Mouse (Mus musculus) C2C12 (cell line): Measurements from ENCODE around the gene Ammecr1. TPM values are rescaled to one million over a fixed set of nuclear protein-coding genes. Genes with fewer than 3 reads are reported as not detected.

Experiments used
- H3K27me3 ChIP-seq: one replicate; pipeline ENCODE4 v1.6.1; 2011; ENCODE audit not compliant: control insufficient read depth, insufficient read depth, insufficient read length
- H3K36me3 ChIP-seq: one replicate; pipeline ENCODE4 v1.6.1; 2011; ENCODE audit not compliant: control insufficient read depth, insufficient read depth
- H3K4me3 ChIP-seq: one replicate; pipeline ENCODE4 v1.5.1; 2011; ENCODE audit warnings: mild to moderate bottlenecking, control low read depth; ENCODE audit not compliant: poor library complexity, insufficient read depth, severe bottlenecking
- H3K79me2 ChIP-seq: one replicate; pipeline ENCODE4 v1.6.1; 2011; ENCODE audit not compliant: control insufficient read depth, insufficient read depth
- H3K79me3 ChIP-seq: one replicate; pipeline ENCODE4 v1.6.1; 2011; ENCODE audit warnings: low read depth, control low read depth
- H3ac ChIP-seq: one replicate; pipeline ENCODE3; 2011; ENCODE audit warnings: low read depth; ENCODE audit not compliant: control insufficient read depth, insufficient read length
- CEBPB ChIP-seq: IDR thresholded peaks from one replicate; pipeline ENCODE4 v1.6.1; 2011; ENCODE audit warnings: low read depth, mild to moderate bottlenecking, control low read depth, moderate library complexity
- CTCF ChIP-seq: IDR thresholded peaks from one replicate; pipeline ENCODE4 v1.5.1; 2011; ENCODE audit not compliant: control insufficient read depth, insufficient read depth, insufficient read length
- FOSL1 ChIP-seq: IDR thresholded peaks from one replicate; pipeline ENCODE4 v1.8.0; 2011; ENCODE audit warnings: mild to moderate bottlenecking, low read length; ENCODE audit not compliant: poor library complexity, insufficient read depth, severe bottlenecking
- MAX ChIP-seq: IDR thresholded peaks from one replicate; pipeline ENCODE4 v1.6.1; 2011; ENCODE audit warnings: mild to moderate bottlenecking, control low read depth
- MYOD1 ChIP-seq: IDR thresholded peaks from one replicate; pipeline ENCODE4 v1.6.1; 2011; ENCODE audit warnings: low read depth; ENCODE audit not compliant: control insufficient read depth, insufficient read length
- MYOG ChIP-seq: IDR thresholded peaks from one replicate; pipeline ENCODE4 v1.6.1; 2011; ENCODE audit not compliant: control insufficient read depth, insufficient read length; ENCODE audit errors: extremely low read depth
- USF1 ChIP-seq: IDR thresholded peaks from one replicate; pipeline ENCODE4 v1.6.1; 2011; ENCODE audit warnings: low read depth, mild to moderate bottlenecking, control low read depth, moderate library complexity
- polyA plus RNA-seq: library from polyadenylated mRNA; unstranded; fragments of >200 nt; fragmentation: generic; extraction: Trizol; gene quantifications from one replicate; pipeline ENCODE4 v1.2.1, GENCODE M21; 2012; ENCODE audit warnings: missing spikeins

The Ammecr1 gene
- polyA plus RNA-seq, 1 experiment, result 7.5 TPM

- H3K36me3 ChIP-seq, result no peaks in the 10 kb centered on the region
- H3K79me2 ChIP-seq, result no peaks in the 10 kb centered on the region
- H3K27me3 ChIP-seq, result no peaks in the 10 kb centered on the region
- H3K4me3 ChIP-seq, result no peak overlapping the region
- TF ChIP-seq CEBPB (no peak), FOSL1 (no peak), MYOD1 (no peak), CTCF (no peak), MYOG (no peak), USF1 (no peak), MAX (no peak)
- no peaks in the 10 kb centered on the region for H3K79me3 ChIP-seq
- no peak overlapping the region for H3ac ChIP-seq
These were observed 127.7 kb downstream of the Ammecr1 start for GRCm38 (mm10) chrX:142838841-142839240.

DNA sequence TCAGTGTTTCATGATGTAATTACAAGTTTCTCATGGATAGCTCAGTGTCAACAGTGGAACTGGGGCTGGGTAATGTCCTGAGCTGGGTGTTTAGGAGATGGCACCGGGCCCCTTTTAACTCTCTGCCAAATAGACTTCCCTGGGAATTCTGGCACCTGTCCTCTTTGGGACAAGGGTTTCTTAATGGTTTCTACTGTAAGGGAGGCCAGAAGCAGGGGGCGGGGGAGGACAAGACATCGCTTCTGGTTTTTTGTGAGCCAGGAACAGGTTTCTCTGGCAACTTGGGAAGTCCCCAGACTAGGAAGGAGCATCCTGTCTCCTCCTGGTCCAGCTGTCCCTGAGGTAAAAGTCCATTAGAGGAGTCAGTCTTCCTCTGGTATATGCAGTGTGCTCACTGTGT, 129.2 kb downstream of the Ammecr1 start:
- Histone ChIP-seq H3K36me3 (no peaks in the 10 kb centered on the region), H3K79me3 (no peaks in the 10 kb centered on the region), H3ac (no peak overlapping the region), H3K27me3 (no peaks in the 10 kb centered on the region), H3K79me2 (no peaks in the 10 kb centered on the region), H3K4me3 (no peak overlapping the region)
- TF ChIP-seq CTCF (no peak), MYOG (no peak), CEBPB (no peak), MYOD1 (no peak), USF1 (no peak), MAX (no peak)

DNA sequence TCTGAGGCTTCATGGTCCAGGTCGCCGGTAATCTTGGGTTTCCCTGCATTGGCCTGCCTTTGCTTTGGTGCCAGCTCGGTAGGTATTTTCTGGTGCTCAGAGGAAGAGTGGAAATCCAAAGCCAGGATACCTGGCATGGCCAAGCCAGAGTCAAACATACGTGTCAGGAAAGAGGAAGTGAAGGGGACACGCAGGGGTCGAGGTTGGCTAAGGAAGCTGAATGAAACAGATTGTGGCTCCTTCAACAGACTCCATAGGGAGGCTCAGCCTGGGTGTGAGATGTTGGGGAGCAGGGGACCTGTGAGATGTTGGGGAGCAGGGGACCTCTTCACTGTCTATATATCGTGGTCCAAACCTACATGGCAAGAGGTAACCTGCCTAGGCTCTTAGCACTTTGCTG, 130.1 kb downstream of the Ammecr1 start:
- TF ChIP-seq MYOD1 (no peak), MAX (no peak), CTCF (no peak), USF1 (no peak), CEBPB (no peak), FOSL1 (no peak), MYOG (no peak)
- H3K27me3 ChIP-seq, result no peaks in the 10 kb centered on the region

DNA sequence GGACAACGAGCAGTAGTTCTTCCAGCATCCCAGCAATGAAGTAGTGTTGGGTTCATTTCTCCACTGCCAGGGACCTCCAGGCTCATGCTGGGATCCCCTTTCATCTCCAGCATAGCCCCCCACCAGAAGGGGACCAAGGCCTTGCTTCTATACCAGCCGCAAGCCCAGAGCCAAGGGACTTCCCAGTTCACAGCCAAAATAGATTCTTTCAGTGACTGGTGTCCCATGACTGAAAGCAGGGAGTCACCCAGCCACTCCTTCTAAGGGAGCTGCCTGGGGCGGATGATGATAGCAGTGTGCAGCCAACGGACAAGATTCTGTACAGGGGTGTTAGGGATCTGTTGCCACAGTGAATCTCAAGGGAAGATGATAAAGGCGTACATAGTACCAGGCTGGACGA, 131.7 kb downstream of the Ammecr1 start:
- Histone ChIP-seq H3K4me3 (no peak overlapping the region), H3K36me3 (no peaks in the 10 kb centered on the region), H3K79me2 (no peaks in the 10 kb centered on the region), H3K27me3 (no peaks in the 10 kb centered on the region), H3ac (no peak overlapping the region), H3K79me3 (no peaks in the 10 kb centered on the region)
- TF ChIP-seq MYOD1 (no peak), USF1 (no peak), CTCF (no peak), MAX (no peak), FOSL1 (no peak), CEBPB (no peak), MYOG (no peak)

More for the DNA sequence above, 130.1 kb downstream of the Ammecr1 start:
- no peaks in the 10 kb centered on the region for H3K79me3 ChIP-seq
- H3ac ChIP-seq, result no peak overlapping the region
- H3K4me3 ChIP-seq, result no peak overlapping the region
- H3K36me3 ChIP-seq, result no peaks in the 10 kb centered on the region
- no peaks in the 10 kb centered on the region for H3K79me2 ChIP-seq

- H3K27me3 ChIP-seq, result no peaks in the 10 kb centered on the region
- H3ac ChIP-seq, result peak overlapping the region; percentile 24
- no peak for TF ChIP-seq USF1
- peak; percentile 69 for TF ChIP-seq MYOD1
- H3K4me3 ChIP-seq, result no peak overlapping the region
- H3K36me3 ChIP-seq, result no peaks in the 10 kb centered on the region
- no peaks in the 10 kb centered on the region for H3K79me2 ChIP-seq
- no peaks in the 10 kb centered on the region for H3K79me3 ChIP-seq
These were observed 133.2 kb downstream of the Ammecr1 start for GRCm38 (mm10) chrX:142833164-142833796.

DNA sequence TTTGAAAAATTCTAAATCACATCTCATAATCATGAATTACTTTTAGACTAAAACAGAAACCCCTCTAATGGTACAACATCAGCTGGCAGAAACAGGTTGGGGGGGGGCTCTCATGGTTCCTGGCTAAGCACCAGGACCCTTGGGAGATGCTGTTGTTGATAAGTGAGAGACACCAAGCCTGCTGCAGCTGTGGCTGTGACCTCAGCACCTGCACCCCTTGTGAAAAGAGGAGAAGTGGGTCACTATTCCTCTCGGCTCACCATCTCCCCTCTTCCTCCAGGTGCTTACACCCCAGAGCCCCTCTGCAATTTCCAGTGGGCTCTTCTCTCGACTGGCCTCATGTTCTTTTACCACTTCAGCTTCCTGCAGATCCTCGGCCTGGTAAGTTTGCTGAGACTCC, 134.3 kb downstream of the Ammecr1 start:
- Histone ChIP-seq H3ac (no peak overlapping the region), H3K4me3 (no peak overlapping the region), H3K36me3 (no peaks in the 10 kb centered on the region), H3K79me2 (no peaks in the 10 kb centered on the region), H3K79me3 (no peaks in the 10 kb centered on the region), H3K27me3 (no peaks in the 10 kb centered on the region)
- TF ChIP-seq CTCF, result no peak
- TF ChIP-seq CEBPB, result no peak
- no peak for TF ChIP-seq MAX
- TF ChIP-seq MYOD1, result no peak
- TF ChIP-seq FOSL1, result no peak
- no peak for TF ChIP-seq USF1
- TF ChIP-seq MYOG, result no peak
